Mouse (Mus musculus): ENCODE data around the gene Ift22. TPM values are rescaled to one million over a fixed set of nuclear protein-coding genes. Genes with fewer than 3 reads are reported as not detected.
A peak's percentile ranks its signal among the peaks of the same experiment; 100 is the strongest.
"Not testable (repeated sequence)": the region's sequence is repeated elsewhere in the genome, so short reads cannot be mapped to it uniquely, and the experiment has no call there.

Gene Ift22
- total RNA-seq, 1 experiment from 2014 or later = 35.6 TPM

- no peak for DNase-seq
Measured at GRCm38 (mm10) chr5:136907587-136907986, 363 bp upstream of the Ift22 start.

DNA sequence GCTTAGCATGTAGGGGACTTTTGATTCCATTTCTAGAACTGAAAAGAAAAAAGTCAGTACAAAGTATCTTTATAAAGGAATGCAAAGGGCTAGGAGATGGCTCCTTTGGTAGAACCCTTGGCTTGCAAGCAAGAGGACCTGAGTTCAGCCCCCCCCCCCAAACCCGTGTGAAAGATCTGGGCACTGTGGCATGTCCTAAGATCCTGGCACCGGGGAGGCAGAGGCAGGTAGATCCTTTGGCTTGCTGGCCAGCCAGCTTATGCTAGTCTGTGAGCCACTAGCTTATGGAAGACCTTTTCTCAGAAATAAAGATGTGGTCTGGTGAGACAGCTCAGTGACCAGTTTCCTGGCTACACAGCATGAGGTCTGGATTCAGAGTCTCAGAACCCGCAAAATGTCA is 6.2 kb downstream of the Ift22 start:
- no peak for DNase-seq

DNA sequence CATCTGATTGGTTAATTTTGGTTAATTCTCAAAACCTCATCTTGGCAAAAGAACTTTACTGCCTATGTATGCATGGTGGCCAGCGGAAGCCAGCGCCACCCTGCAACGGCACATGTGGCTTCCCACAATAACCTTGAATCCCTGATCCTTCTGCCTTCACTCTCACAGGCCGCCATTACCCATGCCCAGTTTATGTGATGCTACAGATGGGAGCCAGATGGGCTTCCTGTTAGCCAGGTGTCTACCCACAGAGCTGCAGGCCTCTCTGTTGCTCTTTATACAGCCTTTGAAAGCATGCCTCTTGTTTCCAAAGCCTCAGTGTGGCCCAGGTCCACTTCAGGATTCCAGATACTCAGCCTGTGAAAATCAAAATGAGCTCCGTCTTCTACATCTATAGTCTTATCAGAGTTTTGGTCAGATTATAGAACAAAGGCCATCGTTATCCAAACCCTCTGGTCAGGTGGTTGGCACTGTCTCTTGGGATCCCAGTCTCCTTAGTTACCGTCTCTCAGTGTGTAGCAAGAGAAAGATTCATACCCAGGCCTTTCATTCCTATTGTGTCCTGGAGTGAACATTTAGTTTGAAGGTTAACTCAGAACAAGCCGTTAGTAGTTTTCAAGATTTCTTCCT is 9.8 kb downstream of the Ift22 start:
- DNase-seq = no peak

DNA sequence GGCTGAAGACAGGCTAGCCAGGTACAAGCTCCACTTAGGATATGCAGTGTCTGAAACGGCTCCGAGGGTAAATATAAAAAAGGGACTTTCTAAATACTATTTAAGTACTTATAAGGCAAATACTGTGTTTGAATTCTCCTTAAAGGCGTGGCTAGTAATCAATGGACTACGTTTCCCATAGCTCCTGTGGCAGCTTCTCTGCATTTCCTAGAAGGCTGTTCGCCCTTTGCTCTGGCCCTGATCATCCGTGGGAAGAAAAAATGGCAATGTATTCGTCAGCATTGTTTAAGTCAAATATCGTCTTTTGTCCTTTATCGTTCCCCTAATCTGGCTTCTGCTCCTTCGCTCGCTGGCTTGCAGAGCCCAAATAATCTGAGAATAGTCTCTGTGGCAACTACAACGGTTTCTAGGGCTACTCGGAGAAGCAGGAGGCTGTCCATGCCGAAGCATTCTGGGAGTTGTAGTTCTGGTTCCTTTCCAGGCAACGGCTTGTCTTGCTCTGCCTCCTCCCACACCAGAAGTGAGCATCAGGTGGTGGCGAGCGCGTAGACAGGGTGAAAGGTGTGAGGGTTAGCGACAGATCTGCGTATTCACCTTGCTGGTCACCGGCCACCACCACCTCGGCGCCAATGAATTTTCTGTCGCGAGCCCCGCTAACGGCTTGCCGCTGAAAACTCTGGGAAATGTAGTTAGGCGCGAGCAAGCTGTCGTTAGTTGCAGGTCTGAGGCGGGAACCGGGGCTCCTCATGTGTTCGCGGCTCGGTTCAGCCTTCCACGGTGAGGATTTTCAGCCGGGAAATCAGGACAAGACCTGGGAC is 10.9 kb downstream of the Ift22 start:
- DNase-seq = peak; percentile 43

DNA sequence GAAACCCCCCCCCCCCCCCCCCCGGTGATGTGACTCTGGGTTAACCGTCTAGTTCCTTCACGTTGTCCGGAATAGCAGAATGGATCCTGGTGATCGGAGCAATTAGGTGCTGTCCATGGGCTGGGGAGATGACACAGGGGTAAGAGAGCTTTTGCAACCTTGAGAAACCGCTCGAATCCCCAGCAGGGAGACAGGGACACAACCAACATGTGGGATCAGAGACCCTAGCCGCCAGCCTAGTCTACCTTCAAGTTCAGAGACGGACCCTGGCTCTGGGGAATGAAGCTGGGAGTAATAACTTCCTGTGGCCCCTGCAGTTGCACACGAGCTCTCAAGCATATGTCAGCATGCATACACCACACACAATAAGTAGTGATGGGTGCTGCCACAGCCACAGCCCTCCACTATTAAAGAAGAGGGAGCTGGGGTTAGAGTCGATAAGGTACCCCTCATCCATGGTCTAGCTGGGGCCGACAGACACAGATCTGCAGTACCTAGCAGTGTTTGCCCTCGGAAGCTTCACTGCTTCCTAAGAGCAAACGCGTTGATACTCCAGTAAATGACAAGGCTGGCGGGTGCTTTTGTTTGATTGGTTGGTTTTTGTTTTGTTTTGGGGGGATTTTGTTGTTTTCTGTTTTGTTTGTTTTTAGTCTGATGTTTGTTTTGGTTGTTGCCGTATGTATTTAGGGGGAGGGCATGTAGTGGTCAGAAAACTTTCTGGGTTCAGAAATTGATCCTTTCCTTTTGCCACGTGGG is 11.8 kb downstream of the Ift22 start:
- DNase-seq = no peak

DNA sequence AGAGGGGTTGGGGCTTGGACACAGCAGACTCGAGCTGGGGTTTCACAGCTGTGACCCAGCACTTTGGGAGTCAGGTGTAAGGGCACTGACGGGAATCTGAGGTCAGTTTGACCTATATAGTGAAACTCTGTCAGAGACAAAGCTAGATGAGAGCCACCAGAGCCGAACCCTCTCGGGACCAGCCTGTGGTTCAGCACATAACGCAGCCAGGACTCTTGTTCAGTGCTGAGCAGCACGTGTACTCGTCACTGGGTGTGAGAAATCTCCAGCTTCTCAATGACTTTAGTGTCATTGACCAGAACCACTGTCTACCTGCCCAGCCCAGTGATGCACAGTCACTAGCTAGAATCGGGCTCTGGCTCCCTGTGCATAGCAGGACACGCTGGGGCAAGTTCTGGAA is 14.9 kb downstream of the Ift22 start:
- DNase-seq = no peak

GRCm38 (mm10) chr5:136923751-136924478 is 16.0 kb downstream of the Ift22 start:
- no peak for DNase-seq

- peak; percentile 79 for DNase-seq
Measured at GRCm38 (mm10) chr5:136929073-136929472, 21.1 kb downstream of the Ift22 start.

DNA sequence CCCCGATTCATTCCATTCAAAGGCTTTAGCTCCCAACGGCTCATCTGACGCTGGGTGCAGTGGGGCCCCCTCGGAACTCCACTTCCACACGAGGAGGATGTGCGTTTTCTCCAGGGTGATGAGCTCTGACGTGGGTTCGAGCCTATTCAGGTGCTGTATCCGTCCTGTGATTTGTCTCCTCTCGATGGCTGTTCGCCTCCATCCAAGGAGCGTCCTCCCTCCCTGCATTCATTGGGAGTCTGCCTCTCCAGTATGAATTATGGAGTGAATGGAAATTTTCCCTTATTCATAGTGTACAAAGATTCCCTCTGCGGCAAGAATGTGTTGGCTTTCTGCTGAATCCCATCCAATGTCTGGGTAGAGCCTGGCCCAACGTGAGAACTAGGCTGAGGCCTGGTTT is 23.9 kb downstream of the Ift22 start:
- DNase-seq = no peak

DNA sequence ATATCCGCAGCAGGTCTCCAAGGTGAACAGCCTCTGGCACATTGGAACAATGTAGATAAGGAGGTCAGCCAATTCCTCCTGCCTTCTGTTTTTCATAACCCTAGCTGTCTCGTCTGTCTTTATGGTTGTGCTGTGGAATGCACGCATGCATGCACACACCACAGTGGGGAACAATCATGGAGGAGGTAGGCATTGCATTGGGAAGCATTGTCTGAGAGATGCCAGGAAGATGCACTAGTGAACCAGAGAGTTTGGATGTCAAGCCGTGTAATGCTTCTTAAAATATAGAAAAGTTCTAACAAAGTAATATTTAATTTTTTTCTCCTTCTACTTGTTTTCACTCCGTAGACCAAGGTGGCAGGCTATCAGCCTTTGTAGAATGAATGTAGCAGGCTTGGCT is 25.0 kb downstream of the Ift22 start:
- DNase-seq = no peak

DNA sequence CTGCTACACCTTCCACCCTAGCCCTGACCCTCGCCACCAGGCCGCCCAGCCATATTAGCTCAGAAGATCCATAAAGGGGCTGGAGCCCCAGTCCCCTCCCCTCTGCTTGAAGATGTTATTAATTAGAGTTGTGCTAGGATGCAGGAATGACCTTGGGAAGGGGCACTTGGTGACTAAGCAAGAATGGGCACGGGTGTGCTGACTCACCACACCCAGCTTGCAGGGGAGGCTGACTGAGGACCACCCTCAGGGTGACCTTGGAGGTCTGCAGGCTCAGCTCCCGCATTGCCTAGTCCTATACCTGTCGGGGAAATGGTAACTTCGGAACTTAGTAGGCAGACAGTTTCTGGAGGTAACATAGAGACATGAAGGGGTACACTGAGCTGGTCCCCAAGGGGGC is 26.0 kb downstream of the Ift22 start:
- DNase-seq = peak; percentile 21

- DNase-seq = no peak
Measured at GRCm38 (mm10) chr5:136935905-136936695, 28.1 kb downstream of the Ift22 start.

GRCm38 (mm10) chr5:136936750-136937149 is 28.8 kb downstream of the Ift22 start:
- DNase-seq = no peak

- no peak for DNase-seq
Measured at GRCm38 (mm10) chr5:136937621-136938020, 29.7 kb downstream of the Ift22 start.

- DNase-seq = no peak
Measured at GRCm38 (mm10) chr5:136939284-136939683, 31.3 kb downstream of the Ift22 start.

GRCm38 (mm10) chr5:136940029-136940428 is 32.1 kb downstream of the Ift22 start:
- not testable (repeated sequence) for DNase-seq

DNA sequence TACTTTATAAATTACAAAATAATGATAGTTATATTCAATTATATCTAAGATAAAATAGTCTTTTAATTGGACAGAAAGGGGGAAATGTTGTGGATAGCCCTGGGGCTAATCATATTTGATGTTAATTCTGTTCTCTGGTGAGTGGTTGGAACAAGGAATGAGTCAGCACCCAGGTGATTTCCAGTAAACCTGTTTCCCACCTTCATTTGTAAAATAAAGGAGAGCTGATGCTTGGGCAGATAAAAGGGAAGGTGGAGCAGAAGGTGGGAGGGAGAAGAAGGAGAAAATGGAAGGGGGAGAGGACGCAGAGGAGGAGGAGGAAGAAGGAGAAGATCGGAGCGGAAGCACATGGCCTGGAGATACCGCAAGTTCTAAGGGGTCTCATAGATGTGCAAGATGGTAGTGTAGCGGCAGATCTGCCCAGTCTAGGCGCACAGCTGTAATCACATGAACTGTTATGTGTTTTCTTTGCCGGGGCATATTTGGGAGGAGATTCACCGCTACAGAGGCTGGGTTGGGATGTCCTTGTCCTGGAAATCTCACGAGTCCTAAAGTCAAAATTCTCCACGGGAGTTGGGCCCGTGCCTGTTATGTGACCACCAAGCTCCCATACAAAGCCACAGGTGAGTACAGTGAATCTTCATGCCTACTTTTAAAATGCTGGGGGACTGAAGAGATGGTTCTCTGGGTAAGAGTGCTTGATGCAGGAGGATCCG is 33.1 kb downstream of the Ift22 start:
- no peak for DNase-seq

DNA sequence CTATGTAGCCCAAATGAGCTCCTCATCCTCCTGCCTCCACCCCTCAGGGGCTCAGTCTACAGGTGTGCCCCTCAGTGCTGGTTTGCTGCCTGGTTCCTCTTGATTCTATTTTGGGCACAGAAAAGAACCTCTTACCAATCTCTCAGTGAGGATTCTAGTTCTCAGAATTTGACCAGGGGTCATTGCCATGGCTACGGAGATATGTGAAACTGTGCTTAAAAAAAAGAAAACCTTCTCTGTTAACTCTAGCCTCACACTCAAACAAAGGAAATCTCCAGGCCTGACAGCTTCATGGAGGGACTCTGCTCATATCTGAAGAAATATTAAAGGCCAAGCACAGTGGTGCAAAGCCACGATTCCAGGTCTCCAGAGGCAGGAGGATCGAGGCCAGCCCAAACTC is 34.8 kb downstream of the Ift22 start:
- no peak for DNase-seq

- DNase-seq = no peak
Measured at GRCm38 (mm10) chr5:136943382-136943781, 35.4 kb downstream of the Ift22 start.

DNA sequence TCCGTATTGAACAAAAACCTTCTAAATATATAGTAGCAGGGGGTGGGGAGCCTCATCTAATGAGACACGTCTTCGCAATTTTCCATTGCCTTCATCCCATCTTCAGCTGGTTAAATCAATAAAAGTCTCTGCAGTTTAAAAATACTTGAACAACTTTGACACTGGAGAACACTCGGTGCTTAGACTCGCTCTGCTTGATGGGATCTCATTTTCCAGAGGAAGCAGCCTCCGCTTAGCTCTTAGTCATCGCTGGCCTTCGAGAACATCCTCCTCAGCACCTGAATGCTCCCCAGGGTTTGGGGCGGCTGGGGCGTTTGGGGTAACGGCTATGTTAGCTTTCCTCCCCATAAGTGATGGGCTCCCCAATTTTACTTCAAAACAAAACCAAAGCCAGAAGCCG is 37.1 kb downstream of the Ift22 start:
- no peak for DNase-seq

DNA sequence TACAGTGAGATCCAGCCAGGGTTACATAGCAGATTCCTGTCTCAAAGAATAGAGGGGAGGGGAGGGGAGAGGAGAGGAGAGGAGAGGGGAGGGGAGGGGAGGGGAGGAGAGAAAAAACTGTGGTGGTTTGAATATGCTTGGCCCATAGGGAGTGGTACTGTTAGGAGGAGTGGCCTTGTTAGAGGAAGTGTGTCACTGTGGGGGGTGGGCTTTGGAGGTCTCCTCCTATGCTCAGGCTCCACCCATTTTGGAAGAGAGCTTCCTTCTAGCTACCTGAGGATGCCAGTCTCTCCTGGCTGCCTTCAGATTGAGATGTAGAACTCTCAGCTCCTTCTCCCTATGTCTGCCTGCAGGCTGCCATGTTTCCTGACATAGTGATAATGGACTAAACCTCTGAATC is 39.9 kb downstream of the Ift22 start:
- no peak for DNase-seq
